Mouse (Mus musculus): ENCODE results near the gene Zfp646. TPM values are rescaled to one million over a fixed set of nuclear protein-coding genes. Genes with fewer than 3 reads are reported as not detected.
"Not testable (repeated sequence)": the region's sequence is repeated elsewhere in the genome, so short reads cannot be mapped to it uniquely, and the experiment has no call there.

Zfp646 gene
- 11.4 and 12.3 TPM in 2 replicates for polyA plus RNA-seq (2015; fragmentation: Nextera tagmentation; extraction: Ambion mirVana)

GRCm38 (mm10) chr7:127876041-127876466 lies at the start of gene Zfp646:
Zfp646 (plus strand) TSS chr7:127876221.
- peak; percentile 86 for ATAC-seq (ENCODE audit: insufficient number of reproducible peaks, insufficient read depth, low FRiP score, low TSS enrichment, low read depth)
- WGBS, result 0% methylated on average over 40 of the region's 41 CpGs
- H3K4me1 ChIP-seq, result peaks cover 20% of the 10 kb centered on the region

GRCm38 (mm10) chr7:127835550-127835949 lies 40.5 kb upstream of the Zfp646 start:
- no peak overlapping the region for H3K9ac ChIP-seq
- H3K4me2 ChIP-seq, result no peak overlapping the region
- H3K4me3 ChIP-seq, result no peak overlapping the region
- H3K9me3 ChIP-seq, result no peaks in the 10 kb centered on the region
- no peaks in the 10 kb centered on the region for H3K27me3 ChIP-seq
- H3K27ac ChIP-seq, result no peak overlapping the region
- H3K4me1 ChIP-seq, result peaks cover under 1% of the 10 kb centered on the region; the same call in 1 of the 2 replicates
- no peaks in the 10 kb centered on the region for H3K36me3 ChIP-seq
- 69% methylated on average over 2 of the region's 2 CpGs for WGBS
- no peak for ATAC-seq (ENCODE audit: insufficient number of reproducible peaks, insufficient read depth, low FRiP score, low TSS enrichment, low read depth)

More at GRCm38 (mm10) chr7:127876041-127876466, at the start of gene Zfp646:
- Histone ChIP-seq H3K9me3 (no peaks in the 10 kb centered on the region), H3K4me2 (peak within 1 kb of the TSS; percentile 89), H3K27me3 (no peaks in the 10 kb centered on the region), H3K36me3 (peaks cover 53% of the 10 kb centered on the region), H3K4me3 (peak within 1 kb of the TSS; percentile 91), H3K27ac (peak within 1 kb of the TSS; percentile 99), H3K9ac (peak within 1 kb of the TSS; percentile 98)

- H3K9me3 ChIP-seq, result no peaks in the 10 kb centered on the region
- H3K4me3 ChIP-seq, result no peak overlapping the region
- H3K4me1 ChIP-seq, result peaks cover 6% of the 10 kb centered on the region
- 93% methylated on average over 5 of the region's 5 CpGs for WGBS
- H3K27ac ChIP-seq, result no peak overlapping the region
- ATAC-seq (ENCODE audit: insufficient number of reproducible peaks, insufficient read depth, low FRiP score, low TSS enrichment, low read depth), result no peak
- no peaks in the 10 kb centered on the region for H3K36me3 ChIP-seq
- H3K27me3 ChIP-seq, result no peaks in the 10 kb centered on the region
- no peak overlapping the region for H3K4me2 ChIP-seq
- no peak overlapping the region for H3K9ac ChIP-seq
Measured at GRCm38 (mm10) chr7:127837473-127837872, 38.5 kb upstream of the Zfp646 start.

- not testable (repeated sequence) for H3K9ac ChIP-seq; H3K9me3 ChIP-seq; H3K4me2 ChIP-seq; H3K4me3 ChIP-seq; H3K36me3 ChIP-seq; ATAC-seq (ENCODE audit: insufficient number of reproducible peaks, insufficient read depth, low FRiP score, low TSS enrichment, low read depth); H3K27ac ChIP-seq; H3K27me3 ChIP-seq; H3K4me1 ChIP-seq
- WGBS, result 78% methylated on average over 4 of the region's 4 CpGs
Measured at GRCm38 (mm10) chr7:127837878-127838277, 38.1 kb upstream of the Zfp646 start.

GRCm38 (mm10) chr7:127840031-127840430 lies 36.0 kb upstream of the Zfp646 start:
- 83% methylated on average over 2 of the region's 2 CpGs for WGBS
- not testable (repeated sequence) for H3K4me3 ChIP-seq
- peak overlapping the region; percentile 94; the same call in 1 of the 2 replicates for H3K4me2 ChIP-seq

GRCm38 (mm10) chr7:127840886-127841285 lies 35.1 kb upstream of the Zfp646 start:
- peak overlapping the region; percentile 83 for H3K4me3 ChIP-seq
- peak; percentile 40; the same call in 1 of the 2 replicates for ATAC-seq (ENCODE audit: insufficient number of reproducible peaks, insufficient read depth, low FRiP score, low TSS enrichment, low read depth)
- no peaks in the 10 kb centered on the region for H3K27me3 ChIP-seq
- H3K9me3 ChIP-seq, result no peaks in the 10 kb centered on the region
- peak overlapping the region; percentile 94 for H3K4me2 ChIP-seq
- peaks cover 12% of the 10 kb centered on the region for H3K4me1 ChIP-seq
- H3K9ac ChIP-seq, result peak overlapping the region; percentile 81
- H3K36me3 ChIP-seq, result peaks cover 15% of the 10 kb centered on the region
- H3K27ac ChIP-seq, result peak overlapping the region; percentile 93
- WGBS, result 1% methylated on average over 15 of the region's 15 CpGs

More at GRCm38 (mm10) chr7:127840031-127840430, 36.0 kb upstream of the Zfp646 start:
- H3K9me3 ChIP-seq; ATAC-seq (ENCODE audit: insufficient number of reproducible peaks, insufficient read depth, low FRiP score, low TSS enrichment, low read depth); H3K9ac ChIP-seq; H3K27me3 ChIP-seq; H3K27ac ChIP-seq: not testable (repeated sequence)
- peaks cover 12% of the 10 kb centered on the region for H3K4me1 ChIP-seq
- peaks cover 11% of the 10 kb centered on the region for H3K36me3 ChIP-seq

- Histone ChIP-seq H3K9ac (peak overlapping the region; percentile 81), H3K36me3 (peaks cover 21% of the 10 kb centered on the region), H3K4me3 (peak overlapping the region; percentile 83), H3K9me3 (no peaks in the 10 kb centered on the region), H3K4me1 (peaks cover 12% of the 10 kb centered on the region), H3K27me3 (no peaks in the 10 kb centered on the region), H3K27ac (peak overlapping the region; percentile 93), H3K4me2 (peak overlapping the region; percentile 94)
- peak; percentile 92 for ATAC-seq (ENCODE audit: insufficient number of reproducible peaks, insufficient read depth, low FRiP score, low TSS enrichment, low read depth)
- WGBS, result under 1% methylated on average over 46 of the region's 46 CpGs
Measured at GRCm38 (mm10) chr7:127841340-127842000, 34.6 kb upstream of the Zfp646 start.

- Histone ChIP-seq H3K27ac (peak overlapping the region; percentile 93), H3K9ac (peak overlapping the region; percentile 81), H3K4me1 (peaks cover 12% of the 10 kb centered on the region), H3K36me3 (peaks cover 28% of the 10 kb centered on the region), H3K4me3 (peak overlapping the region; percentile 83), H3K27me3 (no peaks in the 10 kb centered on the region), H3K9me3 (no peaks in the 10 kb centered on the region), H3K4me2 (peak overlapping the region; percentile 94)
- ATAC-seq (ENCODE audit: insufficient number of reproducible peaks, insufficient read depth, low FRiP score, low TSS enrichment, low read depth), result no peak; the same call in 1 of the 2 replicates
- WGBS, result under 1% methylated on average over 40 of the region's 40 CpGs
Measured at GRCm38 (mm10) chr7:127842001-127842718, 33.9 kb upstream of the Zfp646 start.

- Histone ChIP-seq H3K27ac (no peak overlapping the region), H3K4me3 (no peak overlapping the region), H3K9ac (no peak overlapping the region), H3K27me3 (no peaks in the 10 kb centered on the region), H3K4me2 (no peak overlapping the region), H3K36me3 (peaks cover 26% of the 10 kb centered on the region), H3K9me3 (no peaks in the 10 kb centered on the region), H3K4me1 (no peaks in the 10 kb centered on the region)
- ATAC-seq (ENCODE audit: insufficient number of reproducible peaks, insufficient read depth, low FRiP score, low TSS enrichment, low read depth), result no peak
- 76% methylated on average over 6 of the region's 6 CpGs for WGBS
Measured at GRCm38 (mm10) chr7:127849973-127850875, 25.8 kb upstream of the Zfp646 start.

- H3K27me3 ChIP-seq, result no peaks in the 10 kb centered on the region
- WGBS, result 57% methylated on average over 5 of the region's 5 CpGs
- ATAC-seq (ENCODE audit: insufficient number of reproducible peaks, insufficient read depth, low FRiP score, low TSS enrichment, low read depth), result no peak
Measured at GRCm38 (mm10) chr7:127850906-127851305, 25.1 kb upstream of the Zfp646 start.

GRCm38 (mm10) chr7:127858258-127858657 lies 17.8 kb upstream of the Zfp646 start:
- Histone ChIP-seq H3K4me3 (no peak overlapping the region), H3K27me3 (no peaks in the 10 kb centered on the region), H3K27ac (no peak overlapping the region), H3K9ac (no peak overlapping the region), H3K4me2 (no peak overlapping the region), H3K4me1 (no peaks in the 10 kb centered on the region), H3K9me3 (no peaks in the 10 kb centered on the region), H3K36me3 (peaks cover 6% of the 10 kb centered on the region; the same call in 1 of the 2 replicates)
- ATAC-seq (ENCODE audit: insufficient number of reproducible peaks, insufficient read depth, low FRiP score, low TSS enrichment, low read depth), result no peak
- WGBS, result 90% methylated on average over 6 of the region's 6 CpGs

More at GRCm38 (mm10) chr7:127850906-127851305, 25.1 kb upstream of the Zfp646 start:
- H3K4me1 ChIP-seq, result no peaks in the 10 kb centered on the region
- H3K4me2 ChIP-seq, result no peak overlapping the region
- H3K9me3 ChIP-seq, result no peaks in the 10 kb centered on the region
- no peak overlapping the region for H3K9ac ChIP-seq
- no peak overlapping the region for H3K4me3 ChIP-seq
- no peak overlapping the region for H3K27ac ChIP-seq
- peaks cover 21% of the 10 kb centered on the region for H3K36me3 ChIP-seq
